Mouse (Mus musculus): Measurements from ENCODE around the gene Aco2.

Gene Aco2

DNA sequence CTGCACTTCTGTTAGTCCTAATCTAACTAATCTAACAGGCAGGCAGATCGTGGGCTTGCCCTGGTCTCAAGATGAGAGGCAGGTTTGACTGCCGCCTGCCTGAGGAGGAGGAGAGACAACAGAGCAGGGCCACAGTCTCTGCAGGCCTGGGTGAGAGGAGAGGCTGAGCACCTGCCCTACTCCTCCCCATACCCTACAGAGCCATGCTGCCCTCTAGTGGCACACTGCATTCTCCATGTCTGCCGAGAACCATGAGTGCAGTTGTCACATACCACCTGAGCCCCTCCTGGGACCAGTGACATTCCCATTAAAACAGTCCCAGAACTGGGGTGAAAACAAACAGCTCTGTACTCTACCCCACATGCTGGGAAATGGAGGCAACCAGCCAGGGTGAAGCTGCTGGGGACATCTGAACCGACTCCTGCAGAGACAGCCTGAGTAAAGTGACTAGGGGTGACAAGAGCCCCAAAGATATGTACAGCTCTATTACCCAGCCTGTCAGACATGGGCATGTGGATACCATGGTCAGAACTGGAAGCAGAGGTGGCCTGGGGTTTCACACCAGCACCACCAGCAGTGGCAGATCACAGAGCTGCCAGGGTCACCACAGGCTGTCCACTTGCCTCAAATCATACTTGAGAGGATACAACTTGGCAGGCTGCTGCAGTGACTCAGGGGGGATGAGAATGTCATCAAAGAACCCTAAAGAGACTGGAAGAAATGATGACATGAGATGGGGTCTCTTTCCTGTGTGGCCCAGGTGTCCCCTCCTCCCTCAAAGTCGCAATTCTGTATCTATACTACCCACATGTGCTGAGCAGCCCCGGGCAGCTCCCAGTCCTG is 45.7 kb downstream of the Aco2 start:
- in situ Hi-C loops (cut with MboI; ENCODE audit: low sequenced_read_pairs) = no loop called here

DNA sequence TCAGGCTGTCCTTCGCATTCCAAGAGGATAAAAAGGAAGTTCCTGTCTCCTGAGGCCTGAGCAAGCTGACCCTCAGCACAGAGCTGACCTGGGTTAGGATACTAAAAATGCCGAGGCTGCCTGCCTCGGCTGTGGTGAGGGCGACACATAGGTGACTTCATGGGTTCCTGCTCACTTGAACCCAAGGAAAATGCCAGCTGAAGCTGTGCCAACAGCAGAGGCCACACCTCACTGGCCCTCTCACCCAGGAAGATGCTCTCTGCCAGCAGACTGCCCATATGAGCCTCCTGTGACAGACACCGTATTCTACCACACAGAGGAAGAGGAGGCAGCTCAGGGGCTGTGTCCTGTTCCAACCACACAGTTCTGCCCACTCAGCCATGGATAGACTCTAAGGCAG is 47.0 kb downstream of the Aco2 start:
- in situ Hi-C loops (cut with MboI; ENCODE audit: low sequenced_read_pairs) = no loop called here

DNA sequence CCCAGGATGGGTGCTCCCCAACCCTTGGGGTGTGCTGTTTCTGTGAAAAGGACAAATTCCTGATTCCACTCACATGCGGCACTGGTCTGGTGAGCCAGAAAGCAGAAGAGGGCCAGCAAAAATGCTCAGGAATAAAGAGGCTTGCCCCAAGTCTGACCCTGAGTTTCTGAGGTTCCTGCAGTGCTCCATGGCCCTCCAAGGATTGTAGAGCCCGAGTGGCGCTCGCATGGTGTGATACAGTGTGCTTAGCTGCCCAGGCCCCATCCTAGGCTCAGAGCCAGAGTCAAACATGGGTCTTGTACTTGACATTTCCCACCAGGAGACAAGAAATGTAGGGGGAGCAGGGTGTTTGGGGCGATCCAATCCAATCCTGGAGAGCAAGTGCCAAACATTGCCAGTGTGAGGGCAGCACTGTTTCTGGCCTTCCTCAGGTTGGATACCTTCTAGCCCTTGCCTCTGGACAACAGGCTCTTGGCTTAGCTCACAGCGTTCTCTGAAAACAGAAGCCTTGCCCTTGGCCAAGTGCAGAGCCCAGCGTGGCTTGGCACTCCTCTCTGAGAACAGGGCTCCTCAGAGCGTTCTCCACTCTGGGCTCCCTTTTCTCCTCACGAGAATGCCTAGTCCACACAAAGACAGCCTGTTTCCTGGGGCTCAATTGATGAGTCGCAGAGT is 48.6 kb downstream of the Aco2 start:
- in situ Hi-C loops (cut with MboI; ENCODE audit: low sequenced_read_pairs) = no loop called here

DNA sequence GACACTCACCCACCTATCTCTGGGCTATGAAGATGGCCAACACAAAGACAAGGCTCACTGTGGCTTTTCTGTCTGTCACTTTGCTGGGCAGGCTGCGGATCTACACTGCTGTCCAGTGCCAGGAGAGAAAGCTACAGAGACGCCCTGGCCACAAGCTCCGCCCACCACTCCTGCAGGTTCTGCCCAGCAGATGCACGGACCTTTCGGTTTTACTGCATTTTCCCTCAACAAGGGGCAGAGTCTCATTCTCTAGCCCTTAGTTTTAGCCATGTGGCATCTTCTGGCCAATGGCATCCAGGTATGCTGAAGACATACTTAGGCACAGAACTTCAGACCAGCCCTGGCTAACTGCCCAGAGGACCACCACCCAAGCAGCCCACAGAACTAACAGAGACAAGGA is 49.1 kb downstream of the Aco2 start:
- in situ Hi-C loops (cut with MboI; ENCODE audit: low sequenced_read_pairs) = no loop called here

DNA sequence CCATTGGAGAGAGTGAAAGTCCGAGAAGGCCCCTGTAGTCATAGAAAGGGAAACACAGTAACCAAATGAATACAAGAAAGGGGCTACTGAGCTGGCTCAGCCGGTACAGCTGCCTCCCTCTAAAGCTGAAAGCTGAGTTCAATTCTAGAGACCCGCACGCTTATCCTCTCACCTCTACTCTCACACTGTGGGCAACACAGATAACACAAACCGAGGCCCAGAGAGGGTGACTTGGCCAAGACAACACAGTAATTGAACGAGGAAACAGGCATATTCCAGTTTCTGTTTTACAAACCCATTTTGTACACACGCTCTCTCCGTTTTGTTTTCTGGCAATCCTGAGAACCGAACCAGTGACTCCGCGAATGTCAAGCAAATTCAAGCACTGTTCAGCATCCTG is 52.8 kb downstream of the Aco2 start:
- in situ Hi-C loops (cut with MboI; ENCODE audit: low sequenced_read_pairs) = no loop called here

DNA sequence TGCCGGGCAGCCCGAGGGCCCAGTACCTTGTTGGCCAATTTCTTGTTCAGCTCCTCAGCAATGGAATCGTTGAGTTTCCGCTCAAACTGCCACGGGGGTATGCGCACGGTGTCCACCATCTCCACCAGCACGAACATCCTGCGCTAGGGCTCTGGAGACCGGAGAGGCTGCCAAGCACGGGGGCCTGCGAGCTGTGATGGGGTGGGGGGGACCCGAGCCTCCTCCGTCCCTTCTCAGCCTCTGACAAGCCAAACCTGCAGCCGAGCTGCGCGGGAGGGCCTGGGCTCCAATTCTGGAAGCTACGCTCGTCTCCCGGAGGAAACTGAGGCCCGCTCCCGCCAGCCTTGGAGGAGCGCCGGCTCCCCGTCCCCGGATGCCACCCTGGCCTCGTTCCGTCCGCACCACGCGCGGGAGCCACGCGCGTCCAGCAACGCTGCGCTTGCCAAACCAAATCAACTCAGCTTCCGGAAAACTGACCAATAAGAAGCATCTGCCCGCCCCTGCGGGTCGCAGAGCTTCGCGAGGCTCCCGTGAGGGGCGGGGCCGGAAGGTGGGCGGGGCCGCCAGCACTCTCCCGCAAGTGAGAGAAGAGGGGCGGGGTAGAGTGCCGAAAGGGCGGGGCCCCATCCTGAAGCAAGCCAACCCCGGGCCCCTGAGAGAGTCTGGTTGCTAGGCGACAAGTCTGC is 53.8 kb downstream of the Aco2 start, which contains the start of gene Polr3h:
Gene Polr3h, minus strand, starts transcription at position 481 of the 686 bp plus-strand sequence.
- in situ Hi-C loops (cut with MboI; ENCODE audit: low sequenced_read_pairs) = no loop called here

DNA sequence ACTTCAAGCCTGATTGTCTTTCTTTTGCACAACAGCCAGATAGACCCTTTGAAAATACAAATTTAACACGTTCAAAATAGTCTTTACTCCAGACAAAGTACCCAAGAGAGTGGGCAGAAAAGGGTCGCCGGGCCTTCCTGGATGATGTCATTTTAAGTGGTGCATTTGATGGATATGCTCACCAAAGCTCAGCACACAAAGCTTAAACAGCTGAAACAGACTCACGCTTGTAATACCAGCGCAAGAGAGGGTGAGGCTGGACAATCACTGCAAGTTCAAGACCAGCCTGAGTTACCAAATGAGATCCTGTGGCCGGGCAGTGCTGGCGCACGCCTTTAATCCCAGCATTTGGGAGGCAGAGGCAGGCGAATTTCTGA is 54.3 kb downstream of the Aco2 start:
- in situ Hi-C loops (cut with MboI; ENCODE audit: low sequenced_read_pairs) = no loop called here

DNA sequence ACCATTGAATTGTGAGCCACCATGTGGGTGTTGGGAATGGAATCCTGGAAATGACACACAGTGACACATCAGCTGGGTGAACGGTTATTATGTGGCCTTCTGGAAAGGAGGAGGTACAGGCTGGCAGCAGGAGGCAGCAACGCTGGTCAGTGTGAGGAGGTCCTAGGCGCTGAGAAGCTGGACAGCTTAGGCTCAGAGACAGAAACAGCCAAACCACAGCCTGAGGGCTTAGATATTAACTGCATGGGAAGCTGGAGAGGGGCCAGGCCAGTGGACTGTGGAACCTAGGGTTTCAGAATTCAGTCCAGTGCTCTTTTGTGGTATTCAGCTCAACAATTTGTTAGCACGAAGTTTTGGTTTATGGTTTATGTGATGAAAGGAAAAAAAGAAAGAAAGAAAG is 55.6 kb downstream of the Aco2 start:
- in situ Hi-C loops (cut with MboI; ENCODE audit: low sequenced_read_pairs) = no loop called here

DNA sequence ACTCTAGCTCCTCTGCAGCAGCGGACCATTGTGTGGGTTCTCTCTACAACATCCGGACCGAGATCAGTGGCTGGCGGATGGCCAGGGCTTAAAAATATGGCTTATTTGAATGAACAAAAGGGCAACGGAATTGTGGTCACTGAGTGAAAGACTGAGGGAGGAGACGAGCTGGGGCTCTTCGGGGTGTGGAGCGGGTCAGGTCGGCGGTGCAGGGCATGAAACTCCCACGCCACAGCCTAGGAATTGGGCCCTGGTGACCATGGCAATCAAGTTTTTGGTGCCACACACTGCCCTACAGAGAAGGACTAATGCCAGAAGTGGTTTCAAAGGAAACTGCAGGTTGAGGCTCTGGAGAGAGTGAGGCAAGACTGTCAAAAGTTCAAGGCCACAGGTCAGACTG is 56.2 kb downstream of the Aco2 start:
- in situ Hi-C loops (cut with MboI; ENCODE audit: low sequenced_read_pairs) = no loop called here

DNA sequence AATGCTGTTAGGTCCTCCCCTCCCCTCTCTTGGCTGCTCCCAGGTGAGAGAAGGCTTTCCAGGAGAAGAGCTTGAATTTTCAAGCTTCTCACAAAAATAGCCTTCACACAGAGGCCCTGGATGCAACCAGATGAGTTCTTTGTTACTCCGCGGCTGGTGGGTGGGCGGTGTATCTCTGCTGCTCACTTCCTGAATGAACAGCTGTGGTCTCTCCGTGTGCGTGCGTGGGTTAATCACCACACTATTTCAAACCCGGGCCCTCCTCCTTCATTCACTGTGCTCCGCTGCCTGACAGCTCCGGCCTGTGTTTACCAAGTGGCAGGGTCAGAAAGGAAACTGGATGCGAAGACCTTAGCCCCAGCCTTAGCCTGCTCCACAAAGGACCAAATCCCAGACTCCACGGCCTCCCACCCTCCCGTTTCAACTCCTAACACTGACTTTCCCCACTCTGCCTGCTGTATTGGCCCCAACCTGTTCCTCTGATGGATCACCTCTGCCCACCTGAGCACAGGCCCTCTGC is 60.9 kb downstream of the Aco2 start:
- in situ Hi-C loops (cut with MboI; ENCODE audit: low sequenced_read_pairs) = no loop called here

DNA sequence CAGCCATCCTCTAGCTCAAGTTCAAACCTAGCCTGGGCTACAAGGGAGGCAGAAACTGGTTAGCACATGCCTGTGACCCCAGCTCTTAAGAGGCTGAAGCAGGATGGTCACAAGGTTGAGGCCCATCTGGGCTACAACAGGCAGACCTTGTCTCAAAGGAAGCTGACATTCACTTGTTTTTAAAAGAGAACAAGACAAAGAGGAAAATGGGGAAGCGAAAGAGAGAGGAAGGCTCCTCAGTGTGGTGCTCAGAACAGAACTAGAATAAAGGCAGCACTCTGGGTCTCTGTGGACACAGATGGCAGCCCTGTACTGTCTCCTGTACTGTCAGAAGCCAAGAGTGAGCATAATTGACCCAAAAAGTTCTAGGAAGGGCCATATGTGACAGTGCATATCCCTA is 61.9 kb downstream of the Aco2 start:
- in situ Hi-C loops (cut with MboI; ENCODE audit: low sequenced_read_pairs) = no loop called here

DNA sequence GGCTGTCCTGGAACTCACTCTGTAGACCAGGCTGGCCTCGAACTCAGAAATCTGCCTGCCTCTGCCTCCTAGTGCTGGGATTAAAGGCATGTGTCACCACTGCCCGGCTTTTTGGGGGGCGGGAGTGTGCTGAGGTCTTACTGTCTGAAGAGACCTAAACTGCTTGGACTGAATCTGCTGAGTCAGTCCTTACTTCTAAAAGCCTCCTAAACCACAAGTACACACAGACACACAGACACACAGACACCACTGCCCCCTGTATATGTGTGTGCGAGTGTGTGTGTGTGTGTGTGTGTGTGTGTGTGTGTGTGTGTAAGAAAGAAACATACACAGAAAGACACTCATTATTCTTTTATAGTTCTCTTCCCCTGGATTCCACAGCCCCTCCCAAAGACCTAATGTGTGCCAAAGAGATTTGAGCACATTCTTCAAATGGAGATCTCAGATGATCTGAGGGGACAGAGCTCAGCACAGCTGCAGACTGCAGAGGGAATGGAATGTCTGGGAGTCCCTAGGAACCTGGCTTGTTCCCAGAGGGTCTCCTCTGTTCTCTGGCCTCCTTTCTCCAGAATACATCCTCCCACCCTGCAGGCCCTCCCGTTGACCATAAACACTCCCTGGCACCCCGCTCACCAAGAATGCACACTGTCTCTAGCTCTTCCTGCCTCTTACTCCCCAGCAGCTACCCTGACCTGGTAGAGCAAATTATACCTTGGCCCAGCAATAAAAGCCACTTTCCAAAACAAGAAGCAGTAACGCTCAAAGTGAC is 63.9 kb downstream of the Aco2 start:
- in situ Hi-C loops (cut with MboI; ENCODE audit: low sequenced_read_pairs) = no loop called here

DNA sequence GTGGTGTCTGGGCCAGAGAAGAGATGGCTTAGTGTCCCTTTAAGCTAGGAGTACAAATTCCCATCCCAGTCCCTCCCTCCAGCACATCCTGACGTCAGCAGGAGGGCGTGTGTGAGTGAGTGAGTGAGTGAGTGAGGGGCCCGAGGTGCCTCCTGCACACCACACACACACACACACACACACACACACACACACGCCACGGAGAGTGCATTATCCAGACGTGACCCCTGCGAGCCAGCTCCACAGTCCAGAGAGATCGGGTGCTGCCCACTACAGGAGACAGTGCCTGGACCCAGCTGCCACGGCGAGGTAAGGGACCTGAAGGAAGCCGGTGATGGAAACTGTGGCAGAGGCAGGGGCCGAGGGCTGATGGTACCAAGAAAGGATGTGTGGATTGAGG is 64.6 kb downstream of the Aco2 start, which contains the start of gene Csdc2:
Gene Csdc2, plus strand, starts transcription at position 81 of the 400 bp plus-strand sequence.
- in situ Hi-C loops (cut with MboI; ENCODE audit: low sequenced_read_pairs) = no loop called here

DNA sequence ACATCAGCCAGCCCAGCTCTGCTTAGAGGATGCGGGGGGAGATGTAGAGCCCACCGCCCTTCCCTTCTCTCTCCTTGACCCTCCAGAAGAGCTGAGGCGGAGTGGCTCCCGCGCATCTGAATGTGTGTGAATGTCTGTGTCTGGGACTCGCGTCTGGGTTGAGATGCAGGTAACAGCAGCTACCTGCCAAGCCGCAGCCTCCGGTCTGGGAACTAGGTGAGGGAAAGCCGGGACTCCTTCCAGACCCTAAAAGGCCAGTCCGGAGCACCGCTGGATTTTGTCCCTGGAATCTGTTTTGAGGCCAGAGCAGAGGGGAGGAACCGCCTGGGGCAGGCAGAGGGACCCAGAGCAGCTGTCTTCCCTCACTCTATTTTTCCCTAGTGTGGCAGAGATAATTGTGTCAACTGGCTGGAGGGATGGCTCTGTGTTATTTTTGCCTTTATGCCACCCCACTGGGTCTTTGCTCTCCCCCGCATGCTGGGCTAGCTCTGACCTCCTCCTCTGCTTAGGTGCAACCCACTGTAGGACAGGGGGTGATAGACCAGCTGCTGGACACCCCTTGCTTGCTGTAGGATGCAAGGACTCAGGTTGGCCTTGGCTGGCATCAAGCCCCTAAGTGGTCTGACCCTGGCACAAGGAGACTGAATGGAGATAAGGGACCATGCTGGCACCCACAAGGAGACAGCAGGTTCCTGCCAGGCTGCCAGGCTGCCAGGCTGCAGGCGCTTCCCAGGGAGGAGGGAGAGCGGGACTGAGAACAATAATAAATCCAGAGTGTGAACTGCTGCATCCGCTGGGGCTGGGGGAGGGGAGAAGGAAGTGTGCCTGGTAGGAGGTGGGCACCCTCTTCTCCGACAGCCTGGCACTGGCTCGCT is 65.2 kb downstream of the Aco2 start:
- in situ Hi-C loops (cut with MboI; ENCODE audit: low sequenced_read_pairs) = no loop called here

DNA sequence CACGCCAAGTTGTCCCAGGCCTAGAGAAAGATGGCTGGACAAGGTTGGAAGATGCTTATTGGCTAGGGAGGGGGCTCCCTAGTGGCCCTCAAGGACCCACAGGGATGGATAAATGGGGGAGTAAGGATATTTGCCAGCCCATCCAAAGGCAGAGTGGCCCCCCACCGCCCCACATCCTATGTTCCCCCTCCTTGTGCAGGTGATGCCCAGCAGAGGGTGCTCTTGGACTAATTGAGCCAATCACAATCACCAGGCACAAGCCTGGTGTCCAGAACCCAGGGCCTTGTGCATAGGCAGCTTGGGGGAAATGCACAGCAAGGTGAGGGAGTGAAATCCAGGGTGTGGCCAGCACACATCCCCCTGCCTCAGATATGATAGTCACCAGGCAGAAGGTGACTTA is 66.1 kb downstream of the Aco2 start:
- in situ Hi-C loops (cut with MboI; ENCODE audit: low sequenced_read_pairs) = no loop called here

DNA sequence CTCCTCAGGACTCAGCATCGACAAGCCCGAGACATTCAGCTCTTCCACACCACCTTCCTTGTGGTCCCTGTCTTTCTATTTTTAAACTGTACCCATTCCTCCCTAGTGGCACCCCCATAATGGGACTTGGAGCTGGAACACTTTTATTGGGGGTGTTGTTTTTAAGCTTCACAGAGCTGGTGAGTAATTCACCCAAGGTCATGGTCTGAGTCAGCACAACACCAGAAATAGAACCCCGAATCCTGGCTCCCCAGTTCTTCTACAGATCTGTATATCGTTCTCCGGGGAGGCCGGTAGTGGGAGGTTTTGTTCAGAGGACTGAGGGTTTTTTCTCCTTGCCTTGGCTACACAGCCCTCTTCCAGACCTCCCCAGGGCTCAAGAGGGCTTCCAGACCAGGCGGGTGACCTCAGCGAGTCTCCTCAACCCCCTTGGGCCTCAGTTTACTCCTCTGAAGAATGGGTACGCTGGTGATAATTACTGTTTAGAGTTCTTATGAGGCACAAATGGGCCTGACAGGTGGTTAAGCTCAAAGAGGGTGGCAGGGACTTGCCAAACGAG is 67.1 kb downstream of the Aco2 start:
- in situ Hi-C loops (cut with MboI; ENCODE audit: low sequenced_read_pairs) = no loop called here

DNA sequence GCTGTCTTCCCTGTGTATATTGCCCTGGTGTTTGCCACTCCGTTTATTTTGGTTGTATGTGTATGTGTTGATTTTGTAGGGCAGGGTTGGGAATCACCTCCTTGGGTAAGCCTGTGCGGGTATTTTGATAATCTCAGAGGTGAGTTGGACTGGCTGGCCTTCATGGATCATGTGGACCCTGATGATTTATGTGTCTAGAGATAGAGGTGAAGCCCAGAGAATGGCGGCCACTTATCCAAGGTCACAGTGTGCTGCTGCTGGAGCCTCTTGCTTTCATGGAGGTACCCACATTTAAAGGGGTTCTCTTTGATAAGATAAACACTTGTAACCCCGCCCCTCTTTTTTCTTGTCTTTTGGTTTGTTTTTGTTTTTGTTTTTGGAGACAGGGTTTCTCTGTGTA is 67.7 kb downstream of the Aco2 start:
- in situ Hi-C loops (cut with MboI; ENCODE audit: low sequenced_read_pairs) = no loop called here

DNA sequence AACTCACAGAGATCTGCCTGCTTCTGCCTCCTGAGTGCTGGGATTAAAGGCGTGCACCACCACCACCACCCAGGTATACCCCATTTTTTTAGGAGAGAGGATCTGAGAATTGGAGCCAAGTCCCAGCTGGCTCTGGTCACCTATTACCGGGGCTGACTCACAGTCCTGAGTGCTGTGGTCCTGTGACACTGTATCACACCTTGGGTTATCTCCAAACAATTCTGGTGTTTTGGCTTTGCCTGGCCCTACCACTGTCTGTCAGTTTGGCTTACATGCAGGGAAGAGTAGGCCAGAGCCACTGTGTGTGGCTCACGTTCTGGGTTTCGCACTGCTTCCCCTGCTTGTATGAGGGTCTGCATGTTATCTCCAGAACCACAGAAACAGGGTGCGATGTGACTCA is 68.1 kb downstream of the Aco2 start:
- in situ Hi-C loops (cut with MboI; ENCODE audit: low sequenced_read_pairs) = no loop called here

DNA sequence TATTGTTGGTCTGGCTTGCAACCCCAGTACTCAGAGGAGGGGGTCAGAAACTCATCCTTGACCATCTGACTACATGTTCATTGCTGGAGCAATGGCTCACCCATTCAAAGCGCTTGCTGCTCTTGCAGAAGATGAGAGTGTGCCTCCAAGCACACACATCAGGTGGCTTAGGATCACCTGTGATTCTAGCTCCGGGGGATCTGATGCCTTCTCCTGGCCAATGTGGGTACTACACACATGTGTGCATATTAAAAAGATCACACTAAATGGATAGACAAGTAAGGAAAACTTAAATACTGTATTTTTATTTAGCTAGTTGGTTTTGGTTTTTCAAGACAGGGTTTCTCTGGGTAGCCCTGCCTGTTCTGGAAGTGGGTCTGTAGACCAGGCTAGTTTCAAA is 68.9 kb downstream of the Aco2 start:
- in situ Hi-C loops (cut with MboI; ENCODE audit: low sequenced_read_pairs) = no loop called here
